Mouse (Mus musculus): ENCODE results near the gene Vps4b.
A peak's percentile ranks its signal among the peaks of the same experiment; 100 is the strongest.

Gene Vps4b

GRCm38 (mm10) chr1:106752013-106752412, 44.5 kb downstream of the Vps4b start:
- no peak for DNase-seq (ENCODE audit: low spot score in 2 of 2)

- no peak for DNase-seq (ENCODE audit: low spot score in 2 of 2)
Measured at GRCm38 (mm10) chr1:106750656-106751055, 45.9 kb downstream of the Vps4b start.

- DNase-seq (ENCODE audit: low spot score in 2 of 2) = no peak
Measured at GRCm38 (mm10) chr1:106748555-106749315, 47.8 kb downstream of the Vps4b start.

- DNase-seq (ENCODE audit: low spot score in 2 of 2) = no peak
Measured at GRCm38 (mm10) chr1:106742980-106743379, 53.5 kb downstream of the Vps4b start.

GRCm38 (mm10) chr1:106740735-106741134, 55.8 kb downstream of the Vps4b start:
- no peak for DNase-seq (ENCODE audit: low spot score in 2 of 2)

- no peak for DNase-seq (ENCODE audit: low spot score in 2 of 2)
Measured at GRCm38 (mm10) chr1:106739810-106740209, 56.7 kb downstream of the Vps4b start.

- DNase-seq (ENCODE audit: low spot score in 2 of 2) = no peak
Measured at GRCm38 (mm10) chr1:106738092-106738491, 58.4 kb downstream of the Vps4b start.

GRCm38 (mm10) chr1:106736211-106736610, 60.3 kb downstream of the Vps4b start:
- no peak for DNase-seq (ENCODE audit: low spot score in 2 of 2)

GRCm38 (mm10) chr1:106735586-106735985, 60.9 kb downstream of the Vps4b start:
- DNase-seq (ENCODE audit: low spot score in 2 of 2) = peak in 1 of 2 experiments; percentile 57

GRCm38 (mm10) chr1:106722061-106722460, 74.5 kb downstream of the Vps4b start:
- peak in 1 of 2 experiments; percentile 40 for DNase-seq (ENCODE audit: low spot score in 2 of 2)

GRCm38 (mm10) chr1:106717736-106718135, 78.8 kb downstream of the Vps4b start:
- peak in 1 of 2 experiments; percentile 30 for DNase-seq (ENCODE audit: low spot score in 2 of 2)

GRCm38 (mm10) chr1:106717071-106717601, 79.4 kb downstream of the Vps4b start:
- DNase-seq (ENCODE audit: low spot score in 2 of 2) = peak; percentile 65 to 81

- peak in 1 of 2 experiments; percentile 39 for DNase-seq (ENCODE audit: low spot score in 2 of 2)
Measured at GRCm38 (mm10) chr1:106716141-106716540, 80.4 kb downstream of the Vps4b start.

- peak in 1 of 2 experiments; percentile 35 for DNase-seq (ENCODE audit: low spot score in 2 of 2)
Measured at GRCm38 (mm10) chr1:106715111-106716083, 81.1 kb downstream of the Vps4b start.

GRCm38 (mm10) chr1:106714530-106714981, 82.0 kb downstream of the Vps4b start:
- DNase-seq (ENCODE audit: low spot score in 2 of 2) = no peak

Data from urinary bladder, postnatal 4 days (tissue).